Mouse (Mus musculus): Measurements from ENCODE around the gene Eci2. TPM values are rescaled to one million over a fixed set of nuclear protein-coding genes. Genes with fewer than 3 reads are reported as not detected.
"Not testable (repeated sequence)": the region's sequence is repeated elsewhere in the genome, so short reads cannot be mapped to it uniquely, and the experiment has no call there.

Eci2 gene
- polyA plus RNA-seq, 1 experiment, result 61.8 TPM

- TF ChIP-seq USF1 (IDR thresholded peaks at IDR 0.05; ENCODE audit: low read depth) (no peak), MYOD1 (IDR thresholded peaks at IDR 0.05; ENCODE audit: control insufficient read depth, insufficient read length, low read depth) (no peak)
- Histone ChIP-seq H3K4me3 (ENCODE audit: insufficient read depth, poor library complexity, severe bottlenecking) (no peak overlapping the region), H3K36me3 (ENCODE audit: control insufficient read depth, insufficient read depth) (peaks cover 10% of the 10 kb centered on the region), H3K27me3 (ENCODE audit: control insufficient read depth, insufficient read depth, insufficient read length) (peaks cover 4% of the 10 kb centered on the region), H3K79me2 (ENCODE audit: control insufficient read depth, insufficient read depth) (no peaks in the 10 kb centered on the region), H3K79me3 (ENCODE audit: low read depth) (no peaks in the 10 kb centered on the region), H3ac (ENCODE audit: control insufficient read depth, insufficient read length, low read depth) (no peak overlapping the region)
These were observed 53.7 kb downstream of the Eci2 start for GRCm38 (mm10) chr13:34973149-34973548.

- H3K79me3 ChIP-seq (ENCODE audit: low read depth); H3K4me3 ChIP-seq (ENCODE audit: insufficient read depth, poor library complexity, severe bottlenecking): not testable (repeated sequence)
These were observed 54.4 kb downstream of the Eci2 start for GRCm38 (mm10) chr13:34972456-34972855.

GRCm38 (mm10) chr13:34965647-34966046, 61.2 kb downstream of the Eci2 start:
- H3ac ChIP-seq (ENCODE audit: control insufficient read depth, insufficient read length, low read depth); H3K4me3 ChIP-seq (ENCODE audit: insufficient read depth, poor library complexity, severe bottlenecking); H3K79me2 ChIP-seq (ENCODE audit: control insufficient read depth, insufficient read depth); H3K36me3 ChIP-seq (ENCODE audit: control insufficient read depth, insufficient read depth); H3K79me3 ChIP-seq (ENCODE audit: low read depth): not testable (repeated sequence)
- H3K27me3 ChIP-seq (ENCODE audit: control insufficient read depth, insufficient read depth, insufficient read length), result peaks cover 15% of the 10 kb centered on the region

More at GRCm38 (mm10) chr13:34972456-34972855, 54.4 kb downstream of the Eci2 start:
- H3ac ChIP-seq (ENCODE audit: control insufficient read depth, insufficient read length, low read depth); H3K27me3 ChIP-seq (ENCODE audit: control insufficient read depth, insufficient read depth, insufficient read length); H3K79me2 ChIP-seq (ENCODE audit: control insufficient read depth, insufficient read depth); H3K36me3 ChIP-seq (ENCODE audit: control insufficient read depth, insufficient read depth): not testable (repeated sequence)

GRCm38 (mm10) chr13:34964866-34965265, 62.0 kb downstream of the Eci2 start:
- TF ChIP-seq FOSL1 (IDR thresholded peaks at IDR 0.05; ENCODE audit: insufficient read depth, low read length, poor library complexity, severe bottlenecking) (no peak), MYOG (IDR thresholded peaks at IDR 0.05; ENCODE audit: control insufficient read depth, extremely low read depth, insufficient read length) (no peak), MAX (IDR thresholded peaks at IDR 0.05) (no peak), CTCF (IDR thresholded peaks at IDR 0.05; ENCODE audit: control insufficient read depth, insufficient read depth, insufficient read length) (no peak)
- no peak overlapping the region for H3K4me3 ChIP-seq (ENCODE audit: insufficient read depth, poor library complexity, severe bottlenecking)
- peaks cover 15% of the 10 kb centered on the region for H3K27me3 ChIP-seq (ENCODE audit: control insufficient read depth, insufficient read depth, insufficient read length)
- H3K36me3 ChIP-seq (ENCODE audit: control insufficient read depth, insufficient read depth), result no peaks in the 10 kb centered on the region
- H3K79me2 ChIP-seq (ENCODE audit: control insufficient read depth, insufficient read depth), result no peaks in the 10 kb centered on the region
- no peak overlapping the region for H3ac ChIP-seq (ENCODE audit: control insufficient read depth, insufficient read length, low read depth)
- H3K79me3 ChIP-seq (ENCODE audit: low read depth), result no peaks in the 10 kb centered on the region

GRCm38 (mm10) chr13:34964419-34964818, 62.5 kb downstream of the Eci2 start:
- Histone ChIP-seq H3K27me3 (ENCODE audit: control insufficient read depth, insufficient read depth, insufficient read length) (peaks cover 15% of the 10 kb centered on the region), H3ac (ENCODE audit: control insufficient read depth, insufficient read length, low read depth) (no peak overlapping the region), H3K79me3 (ENCODE audit: low read depth) (no peaks in the 10 kb centered on the region), H3K4me3 (ENCODE audit: insufficient read depth, poor library complexity, severe bottlenecking) (no peak overlapping the region), H3K79me2 (ENCODE audit: control insufficient read depth, insufficient read depth) (no peaks in the 10 kb centered on the region), H3K36me3 (ENCODE audit: control insufficient read depth, insufficient read depth) (no peaks in the 10 kb centered on the region)
- TF ChIP-seq USF1 (IDR thresholded peaks at IDR 0.05; ENCODE audit: low read depth) (no peak), CTCF (IDR thresholded peaks at IDR 0.05; ENCODE audit: control insufficient read depth, insufficient read depth, insufficient read length) (no peak), MYOG (IDR thresholded peaks at IDR 0.05; ENCODE audit: control insufficient read depth, extremely low read depth, insufficient read length) (no peak), MYOD1 (IDR thresholded peaks at IDR 0.05; ENCODE audit: control insufficient read depth, insufficient read length, low read depth) (no peak), FOSL1 (IDR thresholded peaks at IDR 0.05; ENCODE audit: insufficient read depth, low read length, poor library complexity, severe bottlenecking) (no peak), MAX (IDR thresholded peaks at IDR 0.05) (no peak), CEBPB (IDR thresholded peaks at IDR 0.05; ENCODE audit: low read depth) (no peak)

GRCm38 (mm10) chr13:34963511-34964397, 63.1 kb downstream of the Eci2 start, which contains the start of gene Eci3:
Eci3 (minus strand) TSS chr13:34963810.
- no peak within 1 kb of the TSS for H3K4me3 ChIP-seq (ENCODE audit: insufficient read depth, poor library complexity, severe bottlenecking)
- no peak for TF ChIP-seq MAX (IDR thresholded peaks at IDR 0.05)
- no peak for TF ChIP-seq CTCF (IDR thresholded peaks at IDR 0.05; ENCODE audit: control insufficient read depth, insufficient read depth, insufficient read length)
- TF ChIP-seq CEBPB (IDR thresholded peaks at IDR 0.05; ENCODE audit: low read depth), result no peak
- no peak for TF ChIP-seq USF1 (IDR thresholded peaks at IDR 0.05; ENCODE audit: low read depth)
- no peak for TF ChIP-seq MYOG (IDR thresholded peaks at IDR 0.05; ENCODE audit: control insufficient read depth, extremely low read depth, insufficient read length)
- no peak for TF ChIP-seq FOSL1 (IDR thresholded peaks at IDR 0.05; ENCODE audit: insufficient read depth, low read length, poor library complexity, severe bottlenecking)
- TF ChIP-seq MYOD1 (IDR thresholded peaks at IDR 0.05; ENCODE audit: control insufficient read depth, insufficient read length, low read depth), result no peak
- no peaks in the 10 kb centered on the region for H3K36me3 ChIP-seq (ENCODE audit: control insufficient read depth, insufficient read depth)
- H3K27me3 ChIP-seq (ENCODE audit: control insufficient read depth, insufficient read depth, insufficient read length), result peaks cover 15% of the 10 kb centered on the region
- H3K79me3 ChIP-seq (ENCODE audit: low read depth), result no peaks in the 10 kb centered on the region
- no peak within 1 kb of the TSS for H3ac ChIP-seq (ENCODE audit: control insufficient read depth, insufficient read length, low read depth)
- H3K79me2 ChIP-seq (ENCODE audit: control insufficient read depth, insufficient read depth), result no peaks in the 10 kb centered on the region

Data from C2C12 (cell line).